12 mouse cellular contexts compared by ENCODE assay signal in genomic region chr9:35522821-35523515, GRCm38 (mm10). TPM values are rescaled to one million over a fixed set of nuclear protein-coding genes. Genes with fewer than 3 reads are reported as not detected.
A peak's percentile ranks its signal among the peaks of the same experiment; 100 is the strongest.
DNase-seq lines count a peak whose midpoint lies in the region; ATAC-seq lines count a peak whose summit lies in the region.
"Had no signal": no experiment of that assay in that cellular context is flagged by ENCODE, and none has a peak within 500 bp of the region (broad histone marks: within the 10 kb centered on the region; RNA-seq: fewer than 3 reads in every experiment).

No protein-coding gene starts in this region.

- no peak overlapping the region; the same call in 1 of the 2 replicates for H3K4me2 ChIP-seq in heart, embryonic 16.5 days (ENCODE audit: low read depth, low read length)
- H3K4me2 ChIP-seq in midbrain, embryonic 16.5 days (ENCODE audit: low read length) = no peak overlapping the region
- no peak overlapping the region for H3K4me2 ChIP-seq in midbrain, embryonic 15.5 days
- no peak overlapping the region for H3K4me2 ChIP-seq in forebrain, embryonic 15.5 days (replicated peaks)
- H3K4me2 ChIP-seq: neural tube, embryonic 12.5 days had no signal

- H3K4me1 ChIP-seq in heart, embryonic 16.5 days (ENCODE audit: control insufficient read depth, insufficient read depth, low read length) = peaks cover 10% of the 10 kb centered on the region
- H3K4me1 ChIP-seq in midbrain, embryonic 16.5 days (ENCODE audit: control insufficient read depth, insufficient read depth, low read length) = peaks cover 13% of the 10 kb centered on the region
- peaks cover 12% of the 10 kb centered on the region for H3K4me1 ChIP-seq in midbrain, embryonic 15.5 days
- peaks cover 21% of the 10 kb centered on the region for H3K4me1 ChIP-seq in forebrain, embryonic 15.5 days

- no peaks in the 10 kb centered on the region for H3K36me3 ChIP-seq in heart, embryonic 16.5 days (ENCODE audit: control insufficient read depth, insufficient read depth)
- H3K36me3 ChIP-seq in midbrain, embryonic 16.5 days (ENCODE audit: control insufficient read depth, insufficient read depth, low read length) = no peaks in the 10 kb centered on the region
- no peaks in the 10 kb centered on the region for H3K36me3 ChIP-seq in midbrain, embryonic 15.5 days (replicated peaks)
- H3K36me3 ChIP-seq in forebrain, embryonic 15.5 days = no peaks in the 10 kb centered on the region
- H3K36me3 ChIP-seq: neural tube, embryonic 12.5 days had no signal

- H3K9ac ChIP-seq in heart, embryonic 16.5 days (ENCODE audit: low read length) = no peak overlapping the region
- H3K9ac ChIP-seq in midbrain, embryonic 16.5 days (ENCODE audit: low read depth, low read length) = no peak overlapping the region
- no peak overlapping the region for H3K9ac ChIP-seq in midbrain, embryonic 15.5 days
- no peak overlapping the region for H3K9ac ChIP-seq in forebrain, embryonic 15.5 days (replicated peaks)
- H3K9ac ChIP-seq: neural tube, embryonic 12.5 days had no signal

- no peaks in the 10 kb centered on the region for H3K27me3 ChIP-seq in heart, embryonic 16.5 days (ENCODE audit: control insufficient read depth, insufficient read depth, low read length)
- no peaks in the 10 kb centered on the region for H3K27me3 ChIP-seq in midbrain, embryonic 16.5 days (ENCODE audit: control insufficient read depth, insufficient read depth, low read depth, low read length)
- H3K27me3 ChIP-seq in midbrain, embryonic 15.5 days (replicated peaks) = no peaks in the 10 kb centered on the region
- H3K27me3 ChIP-seq in forebrain, embryonic 15.5 days = no peaks in the 10 kb centered on the region
- H3K27me3 ChIP-seq: neural tube, embryonic 12.5 days had no signal

- no peaks in the 10 kb centered on the region for H3K9me3 ChIP-seq in heart, embryonic 16.5 days (replicated peaks; ENCODE audit: control insufficient read depth, low read length)
- no peaks in the 10 kb centered on the region for H3K9me3 ChIP-seq in midbrain, embryonic 16.5 days (replicated peaks; ENCODE audit: control insufficient read depth, low read length, poor library complexity, severe bottlenecking)
- no peaks in the 10 kb centered on the region for H3K9me3 ChIP-seq in midbrain, embryonic 15.5 days
- H3K9me3 ChIP-seq in forebrain, embryonic 15.5 days = no peaks in the 10 kb centered on the region
- H3K9me3 ChIP-seq: neural tube, embryonic 12.5 days had no signal

- WGBS in heart, embryonic 16.5 days = 68% methylated on average over 1 of the region's 1 CpGs
- 62% methylated on average over 1 of the region's 1 CpGs for WGBS in midbrain, embryonic 16.5 days
- WGBS in midbrain, embryonic 15.5 days = 68% methylated on average over 1 of the region's 1 CpGs
- 66% methylated on average over 1 of the region's 1 CpGs for WGBS in forebrain, embryonic 15.5 days

- H3K4me3 ChIP-seq in heart, embryonic 16.5 days (ENCODE audit: low read length) = no peak overlapping the region
- H3K4me3 ChIP-seq in midbrain, embryonic 16.5 days (ENCODE audit: low read depth, low read length) = no peak overlapping the region
- no peak overlapping the region for H3K4me3 ChIP-seq in midbrain, embryonic 15.5 days
- no peak overlapping the region for H3K4me3 ChIP-seq in forebrain, embryonic 15.5 days
- H3K4me3 ChIP-seq: left cerebral cortex, adult 2 months; neural tube, embryonic 12.5 days had no signal

- no peak for DNase-seq in heart, adult 9 months (ENCODE audit: low spot score in 2 of 2)
- no peak for DNase-seq in T-cell, adult 2 months (ENCODE audit: low spot score)

- H3K27ac ChIP-seq in heart, embryonic 16.5 days (ENCODE audit: low read length) = peak overlapping the region; percentile 31; the same call in 1 of the 2 replicates
- peak overlapping the region; percentile 34; the same call in 1 of the 2 replicates for H3K27ac ChIP-seq in midbrain, embryonic 16.5 days (ENCODE audit: low read length)
- no peak overlapping the region for H3K27ac ChIP-seq in midbrain, embryonic 15.5 days
- H3K27ac ChIP-seq in forebrain, embryonic 15.5 days (replicated peaks) = peak overlapping the region; percentile 79
- H3K27ac ChIP-seq: macrophage; neural tube, embryonic 12.5 days had no signal

- ATAC-seq in heart, embryonic 16.5 days (replicated peaks; ENCODE audit: extremely low read depth, insufficient read depth, low FRiP score) = peak; percentile 42; the same call in 1 of the 2 replicates
- ATAC-seq in midbrain, embryonic 16.5 days = no peak
- no peak for ATAC-seq in midbrain, embryonic 15.5 days (replicated peaks)
- ATAC-seq in forebrain, embryonic 15.5 days (replicated peaks) = peak; percentile 23; the same call in 1 of the 2 replicates
- ATAC-seq in granulocyte monocyte progenitor cell, adult 5-6 weeks (replicated peaks; ENCODE audit: poor library complexity, severe bottlenecking) = no peak

RNA-seq across cellular contexts. Expression of gene Gm1113, which starts 4.9 kb away (rescaled TPM):
- not detected in 2 replicates for polyA plus RNA-seq in heart, embryonic 16.5 days (2015; fragmentation: Nextera tagmentation; extraction: Ambion mirVana)
- not detected in 2 replicates for polyA plus RNA-seq in midbrain, embryonic 16.5 days (2015; fragmentation: Nextera tagmentation; extraction: Ambion mirVana)
- polyA plus RNA-seq in midbrain, embryonic 15.5 days (2015; fragmentation: Nextera tagmentation; extraction: Ambion mirVana) = not detected in 2 replicates
- not detected in 2 replicates for polyA plus RNA-seq in forebrain, embryonic 15.5 days (2015; fragmentation: Nextera tagmentation; extraction: Ambion mirVana)
- total RNA-seq in granulocyte monocyte progenitor cell, adult 5-6 weeks (2014; fragmentation: Nextera tagmentation) = not detected in 2 replicates
- total RNA-seq in granulocyte monocyte progenitor cell, adult 5-6 weeks (2017) = not detected in 2 replicates
- total RNA-seq: gastrocnemius, postnatal 25 days; left cerebral cortex, adult 2 months had no signal
- polyA plus RNA-seq: kidney, embryonic 14.5 days; macrophage; neural tube, embryonic 12.5 days had no signal

RNA-seq across cellular contexts. Expression of gene Ddx25, which starts 35.4 kb away (rescaled TPM):
- polyA plus RNA-seq in heart, embryonic 16.5 days (2015; fragmentation: Nextera tagmentation; extraction: Ambion mirVana) = 0.57 and 0.63 TPM in 2 replicates
- polyA plus RNA-seq in midbrain, embryonic 16.5 days (2015; fragmentation: Nextera tagmentation; extraction: Ambion mirVana) = 31.0 and 32.4 TPM in 2 replicates
- polyA plus RNA-seq in midbrain, embryonic 15.5 days (2015; fragmentation: Nextera tagmentation; extraction: Ambion mirVana) = 27.9 and 30.0 TPM in 2 replicates
- 19.6 and 20.1 TPM in 2 replicates for polyA plus RNA-seq in forebrain, embryonic 15.5 days (2015; fragmentation: Nextera tagmentation; extraction: Ambion mirVana)
- 0.19 TPM in 1 of 2 replicates, not detected in the other for total RNA-seq in granulocyte monocyte progenitor cell, adult 5-6 weeks (2014; fragmentation: Nextera tagmentation)
- not detected in 2 replicates for total RNA-seq in granulocyte monocyte progenitor cell, adult 5-6 weeks (2017)
- total RNA-seq: gastrocnemius, postnatal 25 days had no signal
- polyA plus RNA-seq: macrophage had no signal

RNA-seq across cellular contexts. Expression of gene Pus3, which starts 35.4 kb away (rescaled TPM):
- polyA plus RNA-seq in heart, embryonic 16.5 days (2015; fragmentation: Nextera tagmentation; extraction: Ambion mirVana) = 13.6 and 14.3 TPM in 2 replicates
- 14.4 and 15.0 TPM in 2 replicates for polyA plus RNA-seq in midbrain, embryonic 16.5 days (2015; fragmentation: Nextera tagmentation; extraction: Ambion mirVana)
- 14.8 and 16.0 TPM in 2 replicates for polyA plus RNA-seq in midbrain, embryonic 15.5 days (2015; fragmentation: Nextera tagmentation; extraction: Ambion mirVana)
- 18.8 TPM in 2 replicates for polyA plus RNA-seq in forebrain, embryonic 15.5 days (2015; fragmentation: Nextera tagmentation; extraction: Ambion mirVana)
- total RNA-seq in granulocyte monocyte progenitor cell, adult 5-6 weeks (2014; fragmentation: Nextera tagmentation) = 25.4 and 33.5 TPM in 2 replicates
- 21.9 and 31.7 TPM in 2 replicates for total RNA-seq in granulocyte monocyte progenitor cell, adult 5-6 weeks (2017)

RNA-seq across cellular contexts. Expression of gene Pate2, which starts 47.1 kb away (rescaled TPM):
- polyA plus RNA-seq in heart, embryonic 16.5 days (2015; fragmentation: Nextera tagmentation; extraction: Ambion mirVana) = 0.37 and 0.53 TPM in 2 replicates
- polyA plus RNA-seq in midbrain, embryonic 16.5 days (2015; fragmentation: Nextera tagmentation; extraction: Ambion mirVana) = 1.2 and 1.3 TPM in 2 replicates
- polyA plus RNA-seq in midbrain, embryonic 15.5 days (2015; fragmentation: Nextera tagmentation; extraction: Ambion mirVana) = 1.2 TPM in 2 replicates
- 1.1 and 1.6 TPM in 2 replicates for polyA plus RNA-seq in forebrain, embryonic 15.5 days (2015; fragmentation: Nextera tagmentation; extraction: Ambion mirVana)
- not detected in 2 replicates for total RNA-seq in granulocyte monocyte progenitor cell, adult 5-6 weeks (2014; fragmentation: Nextera tagmentation)
- total RNA-seq in granulocyte monocyte progenitor cell, adult 5-6 weeks (2017) = 0.17 TPM in 1 of 2 replicates, not detected in the other
- total RNA-seq: gastrocnemius, postnatal 25 days had no signal
- polyA plus RNA-seq: macrophage had no signal

RNA-seq across cellular contexts. Expression of gene Hyls1, which starts 47.2 kb away (rescaled TPM):
- polyA plus RNA-seq in heart, embryonic 16.5 days (2015; fragmentation: Nextera tagmentation; extraction: Ambion mirVana) = 14.4 and 14.5 TPM in 2 replicates
- 16.0 and 17.9 TPM in 2 replicates for polyA plus RNA-seq in midbrain, embryonic 16.5 days (2015; fragmentation: Nextera tagmentation; extraction: Ambion mirVana)
- 14.5 and 16.3 TPM in 2 replicates for polyA plus RNA-seq in midbrain, embryonic 15.5 days (2015; fragmentation: Nextera tagmentation; extraction: Ambion mirVana)
- polyA plus RNA-seq in forebrain, embryonic 15.5 days (2015; fragmentation: Nextera tagmentation; extraction: Ambion mirVana) = 23.6 and 26.8 TPM in 2 replicates
- 4.2 and 4.3 TPM in 2 replicates for total RNA-seq in granulocyte monocyte progenitor cell, adult 5-6 weeks (2014; fragmentation: Nextera tagmentation)
- 7.6 and 13.3 TPM in 2 replicates for total RNA-seq in granulocyte monocyte progenitor cell, adult 5-6 weeks (2017)

Comparison
In these comparisons a context has a peak if more than half of its experiments do, and no peak if none do; other contexts are left out.
1. ATAC-seq: peak in heart, embryonic 16.5 days (single experiment) and forebrain, embryonic 15.5 days (single experiment); none in midbrain, embryonic 16.5 days (single experiment), midbrain, embryonic 15.5 days (single experiment) and granulocyte monocyte progenitor cell, adult 5-6 weeks (single experiment).
2. RNA of gene Ddx25, which starts 35.4 kb away (polyA plus RNA-seq): 31.0 to 32.4 TPM in midbrain, embryonic 16.5 days, 27.9 to 30.0 TPM in midbrain, embryonic 15.5 days and 19.6 to 20.1 TPM in forebrain, embryonic 15.5 days; 0.57 to 0.63 TPM in heart, embryonic 16.5 days; every median in the first group is over 10 times any median in the second.